Mouse (Mus musculus) heart, postnatal 10 days (tissue): ENCODE results near the gene Taar1. TPM values are rescaled to one million over a fixed set of nuclear protein-coding genes. Genes with fewer than 3 reads are reported as not detected.

Experiments
- DNase-seq, 2 experiments: peaks; one replicate each; pipeline ENCODE4 v3.0.0; 2021
- intact Hi-C: fragments of 180-260 bp; cut with DNase I; formaldehyde crosslinking; loops from one replicate; pipeline ENCODE4 v1.15.1; 2025
- total RNA-seq, 2 experiments: library from RNA; stranded (reverse); gene quantifications; 2 replicates each; pipeline ENCODE4 v1.2.3; 2021

Gene Taar1
- total RNA-seq, result not detected

- DNase-seq, result no peak
- intact Hi-C loops, result no loop called here
Measured at GRCm38 (mm10) chr10:23920056-23920455, at the start of gene Taar1. Taar1 (plus strand) TSS chr10:23920356.

- DNase-seq, result peak in 1 of 2 experiments; percentile 20
- intact Hi-C loops, result no loop called here
Measured at GRCm38 (mm10) chr10:23880695-23881094, 39.5 kb upstream of the Taar1 start.

DNA sequence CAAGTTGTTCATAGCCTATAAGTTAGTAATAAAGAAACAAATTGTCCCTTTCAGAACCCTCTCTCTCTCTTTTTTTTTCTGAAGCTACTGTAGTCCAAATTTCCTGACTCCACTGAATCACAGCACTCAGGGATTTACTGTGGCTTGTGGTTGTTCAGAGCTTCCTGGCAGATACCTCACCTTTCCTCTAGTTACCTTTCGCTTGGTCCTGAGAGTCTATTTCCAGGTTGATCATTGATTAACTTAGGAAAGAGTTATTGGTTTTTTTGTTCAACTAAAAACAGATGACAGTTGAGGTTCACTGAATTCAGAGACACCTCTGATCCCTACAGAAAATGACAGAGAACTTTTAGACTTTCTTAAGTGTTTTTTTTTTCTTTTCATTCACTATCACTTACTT, 35.2 kb upstream of the Taar1 start:
- intact Hi-C loops, result no loop called here

GRCm38 (mm10) chr10:23886060-23886459, 34.1 kb upstream of the Taar1 start:
- intact Hi-C loops, result no loop called here
- DNase-seq, result no peak

More for the DNA sequence above, 35.2 kb upstream of the Taar1 start:
- no peak for DNase-seq

DNA sequence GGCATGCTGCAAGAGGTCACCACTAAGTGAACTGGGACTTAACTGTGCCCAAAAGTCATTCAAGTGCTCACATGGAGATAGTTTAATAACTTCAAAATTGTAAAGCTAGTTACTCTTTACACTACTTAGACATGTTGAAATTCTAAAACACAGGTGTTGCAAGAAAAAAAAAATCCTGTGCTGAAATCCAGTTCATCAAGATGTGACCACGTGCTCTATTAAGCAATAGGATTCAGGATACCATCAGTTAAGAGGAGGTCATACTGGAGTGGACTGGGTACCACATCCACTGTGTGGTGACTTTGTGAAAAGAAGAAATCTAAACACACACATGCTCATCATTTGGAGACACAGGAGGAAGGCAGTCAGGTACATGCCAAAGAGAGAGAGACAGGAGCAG, 27.2 kb upstream of the Taar1 start:
- DNase-seq, result no peak
- intact Hi-C loops, result no loop called here

GRCm38 (mm10) chr10:23894601-23895349, 25.4 kb upstream of the Taar1 start, which contains the start of gene Vnn1:
Vnn1 (plus strand) TSS chr10:23894688.
- intact Hi-C loops, result no loop called here
- peak; percentile 8 to 12 for DNase-seq

GRCm38 (mm10) chr10:23895376-23895775, 24.8 kb upstream of the Taar1 start:
- intact Hi-C loops, result no loop called here
- DNase-seq, result no peak

GRCm38 (mm10) chr10:23901119-23901518, 19.0 kb upstream of the Taar1 start:
- no peak for DNase-seq
- intact Hi-C loops, result no loop called here

- DNase-seq, result no peak
- intact Hi-C loops, result no loop called here
Measured at GRCm38 (mm10) chr10:23905661-23906060, 14.5 kb upstream of the Taar1 start.

DNA sequence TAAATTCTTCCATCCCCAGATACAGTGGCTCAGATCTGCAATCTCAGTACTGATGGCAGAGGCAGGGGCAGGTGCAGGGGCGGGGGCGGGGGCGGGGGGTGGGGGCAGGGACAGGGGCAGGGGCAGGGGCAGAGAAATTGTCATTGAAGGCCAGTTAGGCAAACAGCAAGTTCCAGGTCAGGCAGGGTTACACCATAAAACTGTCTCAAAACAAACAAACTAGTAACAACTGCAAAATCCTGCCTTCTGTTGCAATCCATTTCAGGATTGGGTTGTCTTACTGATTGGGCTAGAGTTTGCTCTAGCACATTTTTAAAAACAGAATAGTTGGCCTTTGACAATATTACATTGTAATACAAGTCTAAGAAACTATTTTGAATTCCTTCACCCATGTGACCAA, 2.3 kb downstream of the Taar1 start:
- DNase-seq, result no peak
- intact Hi-C loops, result no loop called here

- intact Hi-C loops, result no loop called here
- no peak for DNase-seq
Measured at GRCm38 (mm10) chr10:23923941-23924340, 3.8 kb downstream of the Taar1 start.

DNA sequence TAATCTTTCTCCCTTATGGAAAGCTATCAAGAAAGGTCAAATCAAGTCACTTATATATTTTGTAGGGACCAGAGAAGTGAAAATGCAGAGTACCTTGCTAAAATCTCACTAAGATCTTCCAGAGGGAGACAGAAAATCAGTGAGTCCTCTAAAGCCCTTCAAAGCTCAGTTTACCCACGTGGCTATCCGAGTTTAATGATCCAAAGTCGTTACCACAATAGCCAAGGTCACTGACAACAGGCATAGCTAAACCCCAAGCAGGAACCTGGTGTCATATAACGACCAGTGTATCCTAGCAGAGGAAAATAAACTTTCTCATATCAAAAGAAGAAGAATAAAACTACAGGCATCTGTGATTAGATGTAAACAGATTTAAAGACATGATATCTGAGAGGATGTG, 17.5 kb downstream of the Taar1 start:
- intact Hi-C loops, result no loop called here
- no peak for DNase-seq

GRCm38 (mm10) chr10:23938312-23938711, 18.2 kb downstream of the Taar1 start, which contains the start of gene Taar2:
Taar2 (plus strand) TSS chr10:23938572.
- DNase-seq, result no peak
- intact Hi-C loops, result no loop called here

- intact Hi-C loops, result no loop called here
- DNase-seq, result no peak
Measured at GRCm38 (mm10) chr10:23942465-23942864, 22.3 kb downstream of the Taar1 start.

- intact Hi-C loops, result no loop called here
- DNase-seq, result no peak
Measured at GRCm38 (mm10) chr10:23948026-23948425, 27.9 kb downstream of the Taar1 start.

DNA sequence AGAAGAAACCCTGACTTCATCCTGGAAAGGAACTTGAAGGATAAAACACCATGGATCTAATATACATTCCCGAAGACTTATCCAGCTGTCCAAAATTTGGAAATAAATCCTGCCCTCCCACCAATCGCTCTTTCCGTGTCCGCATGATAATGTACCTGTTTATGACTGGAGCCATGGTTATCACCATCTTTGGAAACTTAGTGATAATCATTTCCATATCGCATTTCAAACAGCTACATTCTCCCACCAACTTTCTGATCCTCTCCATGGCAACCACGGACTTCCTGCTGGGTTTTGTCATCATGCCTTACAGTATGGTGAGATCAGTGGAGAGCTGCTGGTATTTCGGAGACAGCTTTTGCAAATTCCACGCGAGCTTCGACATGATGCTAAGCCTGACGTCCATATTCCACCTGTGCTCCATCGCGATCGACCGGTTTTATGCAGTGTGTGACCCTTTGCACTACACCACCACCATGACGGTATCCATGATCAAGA, 29.4 kb downstream of the Taar1 start, which contains the start of gene Taar3:
TSS of gene Taar3 (plus strand) at position 51 of the 498 bp plus-strand sequence.
- no peak for DNase-seq
- intact Hi-C loops, result no loop called here

GRCm38 (mm10) chr10:23951714-23952113, 31.6 kb downstream of the Taar1 start:
- intact Hi-C loops, result no loop called here
- DNase-seq, result no peak

- no peak for DNase-seq
- intact Hi-C loops, result no loop called here
Measured at GRCm38 (mm10) chr10:23959071-23959470, 38.9 kb downstream of the Taar1 start.

GRCm38 (mm10) chr10:23960444-23960915, 40.3 kb downstream of the Taar1 start, which contains the start of gene Taar4:
Taar4 (plus strand) TSS chr10:23960494.
- DNase-seq, result no peak
- intact Hi-C loops, result no loop called here

GRCm38 (mm10) chr10:23963444-23963843, 43.3 kb downstream of the Taar1 start:
- peak; percentile 14 to 35 for DNase-seq
- intact Hi-C loops, result no loop called here

DNA sequence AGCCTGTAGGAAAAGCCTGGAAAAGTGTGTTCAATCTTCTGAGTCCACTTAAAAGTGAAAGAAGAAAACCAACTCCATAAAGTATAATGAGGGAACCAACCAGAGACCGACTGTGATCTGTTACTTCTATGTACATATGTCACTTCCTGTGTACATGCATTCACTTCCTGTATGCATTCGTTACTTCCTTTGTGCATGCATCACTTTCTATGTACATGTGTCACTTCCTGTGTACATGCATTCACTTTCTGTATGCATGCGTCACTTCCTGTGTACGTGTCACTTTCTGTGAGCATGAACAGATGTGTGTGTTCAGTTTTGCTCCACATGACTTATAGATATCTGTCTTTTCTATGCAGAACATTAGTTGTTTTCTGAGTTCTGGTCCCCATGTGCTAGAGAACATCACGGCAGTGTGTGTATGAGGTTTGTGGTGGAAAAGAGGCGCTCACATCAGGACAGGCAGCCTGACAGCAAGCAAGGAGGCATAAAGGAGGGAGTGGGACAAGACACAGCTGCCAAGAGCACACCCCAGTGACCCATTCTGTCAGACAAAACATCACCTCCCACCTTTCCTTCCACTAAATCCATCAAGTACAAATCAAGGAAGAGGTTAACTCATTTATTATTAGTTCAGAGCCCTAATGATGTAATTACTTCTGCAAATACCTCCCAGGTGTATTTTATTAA, 44.9 kb downstream of the Taar1 start:
- intact Hi-C loops, result no loop called here
- DNase-seq, result no peak
